Mouse (Mus musculus): Measurements from ENCODE around the gene CK137956. TPM values are rescaled to one million over a fixed set of nuclear protein-coding genes. Genes with fewer than 3 reads are reported as not detected.

The CK137956 gene
- not detected for total RNA-seq (2021)
- long read RNA-seq, experiment 1 = 0 reads
- long read RNA-seq, experiment 2 = 0 reads

GRCm38 (mm10) chr4:127970901-127971868, at the start of gene CK137956:
CK137956 (minus strand) TSS chr4:127970951.
- H3K4me3 ChIP-seq = no peak within 1 kb of the TSS
- intact Hi-C loops (cut with DNase I) = no loop called here
- DNase-seq = no peak
- no peak for TF ChIP-seq CTCF (IDR thresholded peaks at IDR 0.05)
- no peak within 1 kb of the TSS for H3K27ac ChIP-seq

GRCm38 (mm10) chr4:128019465-128019864, 48.7 kb upstream of the CK137956 start:
- no peak for DNase-seq
- H3K4me3 ChIP-seq = no peak overlapping the region
- intact Hi-C loops (cut with DNase I) = no loop called here
- H3K27ac ChIP-seq = no peak overlapping the region
- no peak for TF ChIP-seq CTCF (IDR thresholded peaks at IDR 0.05)

- no peak for DNase-seq
- no peak for TF ChIP-seq CTCF (IDR thresholded peaks at IDR 0.05)
- no peak overlapping the region for H3K27ac ChIP-seq
- intact Hi-C loops (cut with DNase I) = no loop called here
- H3K4me3 ChIP-seq = no peak overlapping the region
These were observed 34.2 kb upstream of the CK137956 start for GRCm38 (mm10) chr4:128004797-128005452.

GRCm38 (mm10) chr4:128002638-128003101, 31.9 kb upstream of the CK137956 start:
- intact Hi-C loops (cut with DNase I) = no loop called here
- H3K4me3 ChIP-seq = no peak overlapping the region
- no peak for DNase-seq
- TF ChIP-seq CTCF (IDR thresholded peaks at IDR 0.05) = no peak
- no peak overlapping the region for H3K27ac ChIP-seq

- DNase-seq = no peak
- H3K4me3 ChIP-seq = no peak overlapping the region
- intact Hi-C loops (cut with DNase I) = no loop called here
- no peak for TF ChIP-seq CTCF (IDR thresholded peaks at IDR 0.05)
- no peak overlapping the region for H3K27ac ChIP-seq
These were observed 28.5 kb upstream of the CK137956 start for GRCm38 (mm10) chr4:127999281-127999680.

DNA sequence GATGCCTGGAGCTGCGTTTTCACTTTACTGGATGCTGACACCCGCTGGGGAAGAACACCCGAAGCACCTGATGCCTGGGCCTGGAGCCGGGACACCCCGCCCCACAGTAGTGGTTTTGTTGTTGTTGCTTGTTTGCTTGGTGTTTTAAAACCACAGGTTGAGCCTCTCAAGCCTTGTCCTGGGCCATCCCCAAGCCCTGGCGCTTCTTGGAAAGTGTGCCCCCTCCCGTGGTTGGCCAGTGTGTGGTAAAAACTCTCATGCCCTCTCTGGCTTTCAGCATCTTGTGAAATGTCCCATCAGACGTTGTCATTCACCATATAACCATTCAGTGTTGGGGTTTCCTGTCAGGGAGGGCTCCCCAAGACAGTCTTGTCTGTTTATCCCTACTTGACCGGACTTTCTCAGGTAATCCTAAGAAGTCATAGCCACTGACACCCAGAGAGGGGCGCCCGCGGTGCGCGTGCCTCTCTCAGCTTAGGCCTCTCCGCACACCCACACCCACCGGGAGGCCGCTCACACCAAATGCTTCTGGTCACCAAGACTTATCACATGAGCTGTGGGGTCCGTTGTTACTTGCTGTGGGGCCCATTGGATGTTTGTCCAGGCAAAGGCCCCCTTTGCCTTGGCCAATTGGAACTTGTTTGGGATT, 18.7 kb upstream of the CK137956 start:
- H3K4me3 ChIP-seq = no peak overlapping the region
- peak; percentile 59 for TF ChIP-seq CTCF (IDR thresholded peaks at IDR 0.05)
- H3K27ac ChIP-seq = no peak overlapping the region
- intact Hi-C loops (cut with DNase I) = no loop called here
- DNase-seq = peak; percentile 37

DNA sequence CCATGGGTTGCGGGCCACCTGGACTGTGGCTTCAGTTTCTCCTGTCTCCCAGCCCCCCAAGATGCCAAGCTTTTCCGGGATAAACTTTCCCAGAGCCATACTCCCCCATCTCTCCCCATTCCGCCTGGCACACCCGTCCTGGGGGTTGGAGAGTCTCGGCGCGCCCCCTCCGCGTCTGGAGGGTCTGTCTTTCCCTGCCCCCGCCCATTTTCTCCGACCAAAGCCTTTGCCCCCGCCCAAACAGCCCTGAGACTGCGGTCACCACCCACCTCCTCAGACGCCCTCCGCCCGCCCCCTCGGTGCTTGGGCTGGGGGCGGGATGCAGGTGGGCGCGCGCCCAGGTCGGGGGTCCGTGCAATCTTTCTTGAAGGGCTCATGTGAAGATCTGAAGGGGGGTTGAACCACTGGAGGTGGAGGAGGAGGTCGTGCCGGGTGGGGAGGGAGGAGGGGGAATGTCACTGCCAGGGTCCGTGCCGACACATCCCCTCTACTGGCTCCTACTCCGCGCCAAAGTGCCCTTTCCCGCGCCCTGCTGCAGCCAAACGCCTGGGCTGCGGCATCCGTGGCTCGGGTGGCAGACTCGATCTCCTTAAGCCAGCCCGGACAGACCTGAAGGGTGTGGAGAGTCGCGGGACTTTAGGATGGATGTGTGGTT, 17.9 kb upstream of the CK137956 start:
- Histone ChIP-seq H3K27ac (no peak overlapping the region), H3K4me3 (no peak overlapping the region)
- TF ChIP-seq CTCF (IDR thresholded peaks at IDR 0.05) = no peak
- intact Hi-C loops (cut with DNase I) = no loop called here
- no peak for DNase-seq

DNA sequence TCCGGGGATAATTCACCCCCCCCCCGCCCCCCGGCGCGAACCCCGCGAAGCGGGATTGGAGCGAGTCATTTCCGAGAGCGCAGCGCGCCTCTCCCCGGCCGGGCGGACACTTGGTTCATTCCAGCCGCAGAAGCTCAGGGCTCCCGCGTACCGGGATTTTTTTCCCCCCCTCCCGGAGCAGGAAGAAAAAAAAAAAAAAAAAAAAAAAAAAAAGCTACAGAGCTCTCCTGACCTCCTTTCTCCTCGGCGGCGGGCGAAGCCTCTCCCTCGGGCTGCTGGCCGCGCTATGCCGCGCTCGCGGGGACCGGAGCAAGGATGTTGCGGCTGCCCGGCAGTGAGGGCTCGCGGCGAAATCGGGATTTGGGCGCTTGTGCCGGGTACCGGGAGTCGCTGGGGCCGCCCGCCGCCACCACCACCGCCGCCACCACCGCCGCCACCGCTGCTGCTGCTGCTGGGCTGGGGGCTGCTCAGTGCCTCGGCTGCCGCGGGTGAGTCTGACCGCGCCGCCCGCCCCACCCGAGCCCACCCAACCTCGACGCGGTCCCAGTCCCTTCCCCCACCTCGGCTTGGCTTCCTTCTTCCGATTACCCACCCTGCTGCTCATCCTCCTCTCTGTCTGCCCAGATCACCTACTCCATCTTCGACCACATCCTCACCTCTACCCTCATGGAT, 17.2 kb upstream of the CK137956 start, which contains the start of gene Csmd2:
Gene Csmd2 (plus strand): TSS at position 74 of the 672 bp plus-strand sequence.
- no peak for TF ChIP-seq CTCF (IDR thresholded peaks at IDR 0.05)
- Histone ChIP-seq H3K27ac (no peak within 1 kb of the TSS), H3K4me3 (peak within 1 kb of the TSS; percentile 38)
- no peak for DNase-seq
- intact Hi-C loops (cut with DNase I) = no loop called here

GRCm38 (mm10) chr4:127987270-127987669, 16.5 kb upstream of the CK137956 start:
- DNase-seq = no peak
- Histone ChIP-seq H3K27ac (no peak overlapping the region), H3K4me3 (no peak overlapping the region)
- intact Hi-C loops (cut with DNase I) = no loop called here
- no peak for TF ChIP-seq CTCF (IDR thresholded peaks at IDR 0.05)

DNA sequence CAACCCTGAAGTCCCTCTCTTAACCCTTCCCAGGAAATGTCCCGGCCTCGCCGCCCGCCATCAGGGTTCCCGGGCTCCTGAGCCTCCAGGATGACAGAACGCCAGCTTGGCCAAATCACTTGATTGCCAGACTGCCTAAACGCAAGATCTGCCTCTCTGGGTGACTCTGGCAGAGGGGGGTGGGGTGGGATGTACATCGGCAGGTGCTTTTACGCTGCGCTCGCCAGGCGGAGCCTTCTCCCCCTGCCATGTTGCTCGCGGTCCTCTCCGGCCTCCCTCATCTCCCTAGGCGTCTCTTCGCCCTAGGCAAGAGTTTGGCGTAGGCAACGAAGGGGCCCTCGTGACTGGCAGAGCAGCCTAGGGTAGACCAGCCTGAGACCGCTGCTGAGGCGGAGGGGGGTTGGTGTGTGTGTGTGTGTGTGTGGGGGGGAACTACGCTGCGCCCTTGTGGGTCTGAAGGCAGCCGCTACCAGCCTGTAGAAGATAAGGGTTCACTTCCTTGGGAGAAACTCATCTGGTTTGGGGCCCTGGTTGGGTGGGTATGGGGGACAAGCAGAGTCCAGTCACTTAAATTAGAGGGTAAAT, 15.8 kb upstream of the CK137956 start:
- Histone ChIP-seq H3K27ac (no peak overlapping the region), H3K4me3 (no peak overlapping the region)
- intact Hi-C loops (cut with DNase I) = no loop called here
- no peak for DNase-seq
- no peak for TF ChIP-seq CTCF (IDR thresholded peaks at IDR 0.05)

- TF ChIP-seq CTCF (IDR thresholded peaks at IDR 0.05) = no peak
- no peak overlapping the region for H3K27ac ChIP-seq
- no peak for DNase-seq
- H3K4me3 ChIP-seq = no peak overlapping the region
- intact Hi-C loops (cut with DNase I) = no loop called here
These were observed 15.1 kb upstream of the CK137956 start for GRCm38 (mm10) chr4:127985874-127986273.

Data from gastrocnemius, adult 2 months (tissue).